Mouse (Mus musculus) CH12.LX (cell line): Measurements from ENCODE around the gene Nr2c2ap. TPM values are rescaled to one million over a fixed set of nuclear protein-coding genes. Genes with fewer than 3 reads are reported as not detected.

ENCODE experiments used
- DNase-seq: peaks from one replicate; pipeline ENCODE4 v3.0.0-alpha.2; 2013; ENCODE audit errors: extremely low read depth
- H3K27ac ChIP-seq: 2 replicates; pipeline ENCODE4 v1.5.1; 2012; ENCODE audit warnings: low read depth, mild to moderate bottlenecking, control low read depth, moderate library complexity; ENCODE audit not compliant: insufficient read depth
- H3K27me3 ChIP-seq: replicated peaks from 2 replicates; pipeline ENCODE3; 2012; ENCODE audit warnings: inconsistent platforms
- H3K36me3 ChIP-seq, 2 experiments: replicated peaks in 1 of 2; 2 replicates each; pipeline versions ENCODE3 to v1.6.1; 2012; ENCODE audit warnings: inconsistent platforms in 1 of 2, low read length in 1 of 2, mild to moderate bottlenecking in 1 of 2, mixed read lengths in 1 of 2, moderate library complexity in 1 of 2; ENCODE audit not compliant: control insufficient read depth in 1 of 2, insufficient read depth in 1 of 2
- H3K4me1 ChIP-seq, 2 experiments: 2 replicates each; pipeline ENCODE4 v1.6.1; 2012; ENCODE audit warnings: inconsistent platforms in 1 of 2, moderate library complexity in 1 of 2; ENCODE audit not compliant: insufficient read depth in 2 of 2, control insufficient read depth in 1 of 2
- H3K4me2 ChIP-seq: 2 replicates; pipeline ENCODE4 v1.6.1; 2012; ENCODE audit warnings: low read depth, mild to moderate bottlenecking, control low read depth; ENCODE audit not compliant: poor library complexity, insufficient read depth, severe bottlenecking
- H3K4me3 ChIP-seq, 3 experiments: fragments of 150-350 bp in 1 of 3; sonication (generic) in 1 of 3; replicated peaks in 1 of 3; 2 replicates each; pipeline versions ENCODE3 to v1.5.1; 2011 to 2012; ENCODE audit warnings: low read depth in 2 of 3, low read length in 2 of 3, mild to moderate bottlenecking in 2 of 3, moderate library complexity in 2 of 3, control low read depth in 1 of 3, improper control_type of control experiment in 1 of 3, inconsistent platforms in 1 of 3, mixed read lengths in 1 of 3; ENCODE audit not compliant: poor library complexity in 1 of 3
- H3K79me2 ChIP-seq: replicated peaks from 2 replicates; pipeline ENCODE4 v1.6.1; 2012; ENCODE audit warnings: mild to moderate bottlenecking, moderate library complexity; ENCODE audit not compliant: control insufficient read depth, poor library complexity, insufficient read depth, severe bottlenecking; ENCODE audit errors: extremely low read depth
- H3K9ac ChIP-seq: 2 replicates; pipeline ENCODE4 v1.6.1; 2012; ENCODE audit warnings: low read depth, mild to moderate bottlenecking, control low read depth, moderate library complexity; ENCODE audit not compliant: insufficient read depth
- H3K9me3 ChIP-seq: replicated peaks from 2 replicates; pipeline ENCODE3; 2012; ENCODE audit warnings: low read length, inconsistent platforms, mixed read lengths
- IRF4 ChIP-seq: IDR thresholded peaks from 2 replicates; pipeline ENCODE4 v1.6.1; 2014; ENCODE audit warnings: low read depth, mild to moderate bottlenecking, inconsistent platforms, low read length, improper control_type of control experiment
- KAT2A ChIP-seq: IDR thresholded peaks from 2 replicates; pipeline ENCODE4 v1.6.1; 2012; ENCODE audit warnings: low read length, improper control_type of control experiment, inconsistent platforms; ENCODE audit not compliant: insufficient replicate concordance
- MAX ChIP-seq: IDR thresholded peaks from 2 replicates; pipeline ENCODE4 v1.6.1; 2011; ENCODE audit warnings: low read length, improper control_type of control experiment
- MAZ ChIP-seq: IDR thresholded peaks from 2 replicates; pipeline ENCODE4 v1.6.1; 2012; ENCODE audit warnings: low read depth, mild to moderate bottlenecking, inconsistent platforms, low read length, improper control_type of control experiment, moderate library complexity
- MXI1 ChIP-seq: IDR thresholded peaks from 2 replicates; pipeline ENCODE4 v1.6.1; 2011; ENCODE audit warnings: mild to moderate bottlenecking, low read depth, low read length, improper control_type of control experiment
- MYC ChIP-seq: IDR thresholded peaks from 2 replicates; pipeline ENCODE4 v1.6.1; 2011; ENCODE audit warnings: low read depth, mild to moderate bottlenecking, improper control_type of control experiment, low read length
- NRF1 ChIP-seq: IDR thresholded peaks from 2 replicates; pipeline ENCODE4 v1.6.1; 2014; ENCODE audit warnings: low read depth, mild to moderate bottlenecking, inconsistent platforms, low read length, improper control_type of control experiment, moderate library complexity
- POLR2AphosphoS2 ChIP-seq: IDR thresholded peaks from 2 replicates; pipeline ENCODE4 v1.6.1; 2011; ENCODE audit warnings: low read depth, low read length, improper control_type of control experiment
- SIN3A ChIP-seq: IDR thresholded peaks from 2 replicates; pipeline ENCODE4 v1.6.1; 2012; ENCODE audit warnings: low read length, improper control_type of control experiment, inconsistent platforms
- USF2 ChIP-seq: conservative IDR thresholded peaks from 2 replicates; pipeline ENCODE4 v1.6.1; 2011; ENCODE audit warnings: low read depth, low read length, improper control_type of control experiment
- ZMIZ1 ChIP-seq: IDR thresholded peaks from 2 replicates; pipeline ENCODE4 v1.6.1; 2012; ENCODE audit warnings: low read depth, mild to moderate bottlenecking, inconsistent platforms, low read length, improper control_type of control experiment
- dilution Hi-C: fragments of 300-500 bp; cut with MboI; formaldehyde crosslinking; loops from 2 replicates; pipeline ENCODE4 v1.14.3; 2020; ENCODE audit warnings: low sequenced_read_pairs; ENCODE audit not compliant: extremely low pct_unique_long_range_greater_than_20kb, extremely low pct_ligation_motif_present
- in situ Hi-C: fragments of 300-500 bp; cut with MboI; formaldehyde crosslinking; loops from 3 replicates; pipeline ENCODE4 v1.14.3; 2019; ENCODE audit warnings: low sequenced_read_pairs, low pct_ligation_motif_present, low pct_unique_long_range_greater_than_20kb, mixed read lengths
- polyA plus RNA-seq: library from polyadenylated mRNA; unstranded; fragments of >175 nt; gene quantifications from 2 replicates; pipeline ENCODE4 v1.2.1, GENCODE M21; 2012; ENCODE audit warnings: low read depth; ENCODE audit not compliant: insufficient read length
- total RNA-seq, 2 experiments: library from RNA; depleted of rRNA; stranded (reverse); fragments of 300-350 nt in 1 of 2; fragments of >200 nt in 1 of 2; gene quantifications; 2 replicates each; pipeline ENCODE4 v1.2.3; 2012 to 2014

The Nr2c2ap gene
- total and polyA plus RNA-seq, 3 experiments: 16.4 to 61.3 (median 22.7) TPM

DNA sequence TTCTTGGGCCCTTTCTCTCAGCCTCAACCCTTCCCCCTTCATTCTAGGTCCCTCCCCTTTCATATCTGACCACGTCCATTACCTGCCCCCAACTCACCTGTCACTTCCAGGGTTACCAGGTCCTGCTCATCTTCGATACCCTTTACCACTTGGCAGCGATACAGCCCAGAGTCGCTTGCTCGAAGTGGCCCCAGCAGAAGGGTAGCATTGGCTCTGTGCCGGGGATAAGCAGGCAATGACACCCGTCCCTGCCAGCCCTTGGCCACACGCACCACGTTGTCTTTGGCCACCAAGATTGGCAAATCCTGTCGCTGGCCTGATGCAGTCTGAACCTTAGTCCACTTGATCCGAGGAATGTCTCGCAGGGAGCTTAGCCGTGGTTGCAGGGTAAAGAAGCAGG, 16.2 kb upstream of the Nr2c2ap start:
- Histone ChIP-seq H3K36me3 (no peaks in the 10 kb centered on the region), H3K27me3 (peaks cover 7% of the 10 kb centered on the region), H3K79me2 (no peaks in the 10 kb centered on the region)
- TF ChIP-seq NRF1: no peak
- TF ChIP-seq MAZ: no peak
- TF ChIP-seq, all 38 proteins: peak for 0
- dilution Hi-C loops (no loop called here), in situ Hi-C loops (no loop called here)
- Histone ChIP-seq H3K4me2 (0 out of 2 replicates have a peak overlapping the region, but pooled peaks have one; percentile 17), H3K9ac (no peak overlapping the region), H3K4me1 (peaks cover 36 to 84% of the 10 kb centered on the region in 2 experiments), H3K27ac (no peak overlapping the region), H3K9me3 (peaks cover 10% of the 10 kb centered on the region), H3K4me3 (peak overlapping the region in 1 of 3 experiments; percentile 32)
- no peak for DNase-seq

DNA sequence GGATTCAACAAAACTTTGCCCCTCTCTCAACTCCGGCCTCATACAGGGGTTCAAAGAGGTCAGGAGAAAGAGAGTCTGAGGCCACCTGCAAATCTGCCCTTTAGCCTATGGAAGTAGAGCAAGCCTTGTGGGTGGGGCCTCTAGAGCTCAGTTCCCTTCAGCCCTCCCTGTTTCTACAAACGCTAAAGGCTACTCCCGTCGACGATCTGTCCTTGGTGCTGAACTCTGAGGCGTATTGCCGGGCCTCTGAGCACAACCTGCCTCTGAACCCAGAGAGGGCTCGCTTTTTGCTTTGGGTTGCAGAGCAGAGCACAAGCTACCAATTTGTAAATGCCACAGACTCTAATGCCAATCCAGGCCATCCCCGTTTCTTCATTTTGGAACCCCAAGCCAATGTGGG, 13.5 kb upstream of the Nr2c2ap start:
- Histone ChIP-seq H3K79me2 (no peaks in the 10 kb centered on the region), H3K4me2 (no peak overlapping the region), H3K9me3 (no peaks in the 10 kb centered on the region), H3K4me1 (peaks cover 18 to 64% of the 10 kb centered on the region in 2 experiments), H3K36me3 (no peaks in the 10 kb centered on the region), H3K27ac (no peak overlapping the region), H3K9ac (no peak overlapping the region), H3K4me3 (no peak overlapping the region), H3K27me3 (peaks cover 7% of the 10 kb centered on the region)
- in situ Hi-C loops (no loop called here), dilution Hi-C loops (no loop called here)
- peak; percentile 78 for DNase-seq
- TF ChIP-seq IRF4: no peak
- no peak for TF ChIP-seq POLR2AphosphoS2
- no peak for TF ChIP-seq MAX
- TF ChIP-seq SIN3A: peak; percentile 95
- TF ChIP-seq KAT2A: no peak
- TF ChIP-seq ZMIZ1: no peak
- peak; percentile 58 for TF ChIP-seq MXI1
- TF ChIP-seq USF2: no peak
- no peak for TF ChIP-seq MYC

DNA sequence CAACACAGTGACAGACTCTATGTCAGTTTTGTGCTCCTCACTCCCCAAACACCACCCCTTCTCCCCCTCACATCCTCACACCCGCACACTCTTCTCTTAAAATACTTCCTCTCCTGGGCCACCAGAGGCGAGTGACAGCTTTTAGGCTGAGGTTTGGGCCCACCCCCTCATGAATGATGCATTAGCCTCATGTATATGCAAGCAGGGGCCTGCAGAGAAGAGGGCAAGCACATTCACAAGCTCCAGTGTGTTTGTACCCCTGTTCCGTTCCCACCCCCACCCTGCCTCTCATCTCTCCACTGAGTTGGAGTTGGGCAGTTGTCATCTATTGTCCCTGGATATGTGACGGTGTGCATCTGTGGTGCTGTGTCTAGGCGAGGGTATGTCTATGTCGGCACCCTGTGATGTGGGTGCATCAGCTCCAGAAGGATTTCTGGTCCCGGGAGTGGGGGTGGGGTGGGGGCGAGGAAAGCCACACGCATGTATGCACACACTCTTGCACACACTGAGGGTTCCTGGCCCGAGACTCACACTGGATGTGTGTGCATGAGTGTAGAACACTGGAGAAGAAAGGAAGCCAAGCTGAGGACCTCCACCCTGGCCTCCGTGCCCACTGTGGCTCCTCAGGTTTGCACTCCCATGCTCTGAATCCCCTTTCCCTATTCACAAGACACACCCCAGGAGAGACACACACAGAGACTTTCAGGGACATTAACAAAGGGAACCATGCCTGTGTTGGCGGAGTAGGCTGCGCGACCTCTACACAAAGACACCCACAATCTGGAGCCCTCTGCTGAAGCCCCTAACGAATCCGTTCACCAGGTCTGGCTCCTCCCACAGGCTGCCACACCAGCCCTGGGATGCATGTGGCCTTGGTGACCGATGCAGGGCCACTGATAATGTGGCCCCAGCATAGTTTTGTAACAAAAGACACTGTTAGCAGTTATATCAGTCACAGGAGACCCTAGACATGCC, 12.1 kb upstream of the Nr2c2ap start:
- in situ Hi-C loops: no loop called here
- Histone ChIP-seq H3K27me3 (peaks cover 7% of the 10 kb centered on the region), H3K79me2 (no peaks in the 10 kb centered on the region), H3K4me3 (no peak overlapping the region), H3K4me2 (no peak overlapping the region), H3K9ac (no peak overlapping the region), H3K36me3 (no peaks in the 10 kb centered on the region), H3K4me1 (peaks cover 16 to 54% of the 10 kb centered on the region in 2 experiments), H3K9me3 (no peaks in the 10 kb centered on the region), H3K27ac (no peak overlapping the region)
- no peak for TF ChIP-seq IRF4
- DNase-seq: peak; percentile 37
- dilution Hi-C loops: no loop called here
